ENCODE assay signal across 15 mouse cellular contexts in genomic region chr9:102261511-102261910, GRCm38 (mm10).
DNase-seq lines count a peak whose midpoint lies in the region; ATAC-seq lines count a peak whose summit lies in the region.
"Had no signal": no experiment of that assay in that cellular context is flagged by ENCODE, and none has a peak within 500 bp of the region (broad histone marks: within the 10 kb centered on the region; RNA-seq: fewer than 3 reads in every experiment).

No protein-coding gene starts in this region.

- WGBS in forebrain, embryonic 13.5 days: 3% methylated on average over 9 of the region's 9 CpGs
- WGBS in hindbrain, embryonic 14.5 days: 7% methylated on average over 9 of the region's 9 CpGs
- 4% methylated on average over 9 of the region's 9 CpGs for WGBS in midbrain, embryonic 16.5 days

- DNase-seq in embryo, embryonic 10.5 days (ENCODE audit: low spot score): peak; percentile 45
- DNase-seq in hindbrain, embryonic 14.5 days (ENCODE audit: low spot score): peak; percentile 55
- DNase-seq in gastrocnemius, postnatal 4 days (ENCODE audit: low spot score in 2 of 2): no peak
- DNase-seq in left cerebral cortex, postnatal 25 days (ENCODE audit: low spot score in 2 of 2): no peak
- DNase-seq in MN1 (ENCODE audit: low spot score): no peak
- DNase-seq: cerebellum, adult 2 months; kidney, adult 8-10 months; kidney, postnatal 4 days; layer of hippocampus, postnatal 36 days; left cerebral cortex, postnatal 4 days had no signal

- ATAC-seq in forebrain, embryonic 13.5 days: peak; percentile 41; the same call in 1 of the 2 replicates
- ATAC-seq in hindbrain, embryonic 14.5 days (ENCODE audit: low FRiP score): peak; percentile 62; the same call in 1 of the 2 replicates
- ATAC-seq in midbrain, embryonic 16.5 days: peak; percentile 64
- ATAC-seq: liver, embryonic 12.5 days had no signal

- H3K36me3 ChIP-seq in forebrain, embryonic 13.5 days (ENCODE audit: poor library complexity, severe bottlenecking): no peaks in the 10 kb centered on the region
- H3K36me3 ChIP-seq in hindbrain, embryonic 14.5 days (replicated peaks; ENCODE audit: control insufficient read depth, insufficient read depth): no peaks in the 10 kb centered on the region
- no peaks in the 10 kb centered on the region for H3K36me3 ChIP-seq in midbrain, embryonic 16.5 days (ENCODE audit: control insufficient read depth, insufficient read depth, low read length)
- H3K36me3 ChIP-seq: liver, embryonic 12.5 days; lung, embryonic 15.5 days had no signal

- H3K4me2 ChIP-seq in forebrain, embryonic 13.5 days: peak overlapping the region; percentile 29
- H3K4me2 ChIP-seq in hindbrain, embryonic 14.5 days (replicated peaks): peak overlapping the region; percentile 8
- 0 out of 2 replicates have a peak overlapping the region, but pooled peaks have one; percentile 20 for H3K4me2 ChIP-seq in midbrain, embryonic 16.5 days (ENCODE audit: low read length)
- H3K4me2 ChIP-seq: liver, embryonic 12.5 days; lung, embryonic 15.5 days had no signal

- H3K9ac ChIP-seq in forebrain, embryonic 13.5 days: no peak overlapping the region
- H3K9ac ChIP-seq in hindbrain, embryonic 14.5 days: no peak overlapping the region
- H3K9ac ChIP-seq in midbrain, embryonic 16.5 days (ENCODE audit: low read depth, low read length): no peak overlapping the region
- H3K9ac ChIP-seq: liver, embryonic 12.5 days; lung, embryonic 15.5 days had no signal

- peaks cover 53% of the 10 kb centered on the region for H3K4me1 ChIP-seq in forebrain, embryonic 13.5 days
- peaks cover 44% of the 10 kb centered on the region for H3K4me1 ChIP-seq in hindbrain, embryonic 14.5 days (replicated peaks; ENCODE audit: control insufficient read depth, insufficient read depth, low read length)
- H3K4me1 ChIP-seq in midbrain, embryonic 16.5 days (ENCODE audit: control insufficient read depth, insufficient read depth, low read length): peaks cover 39% of the 10 kb centered on the region
- H3K4me1 ChIP-seq: liver, embryonic 12.5 days; lung, embryonic 15.5 days; megakaryocyte, embryonic 14.5 days had no signal

- no peaks in the 10 kb centered on the region for H3K9me3 ChIP-seq in forebrain, embryonic 13.5 days (replicated peaks)
- H3K9me3 ChIP-seq in hindbrain, embryonic 14.5 days (ENCODE audit: control insufficient read depth, low read length): no peaks in the 10 kb centered on the region
- no peaks in the 10 kb centered on the region for H3K9me3 ChIP-seq in midbrain, embryonic 16.5 days (replicated peaks; ENCODE audit: control insufficient read depth, low read length, poor library complexity, severe bottlenecking)
- H3K9me3 ChIP-seq: liver, embryonic 12.5 days; lung, embryonic 15.5 days; megakaryocyte, embryonic 14.5 days had no signal

- no peak overlapping the region for H3K27ac ChIP-seq in forebrain, embryonic 13.5 days
- H3K27ac ChIP-seq in hindbrain, embryonic 14.5 days: peak overlapping the region; percentile 67; the same call in 1 of the 2 replicates
- no peak overlapping the region for H3K27ac ChIP-seq in midbrain, embryonic 16.5 days (ENCODE audit: low read length)
- H3K27ac ChIP-seq: liver, embryonic 12.5 days; lung, embryonic 15.5 days had no signal

- no peak overlapping the region for H3K4me3 ChIP-seq in forebrain, embryonic 13.5 days
- no peak overlapping the region for H3K4me3 ChIP-seq in hindbrain, embryonic 14.5 days (replicated peaks; ENCODE audit: low read length)
- H3K4me3 ChIP-seq in midbrain, embryonic 16.5 days (ENCODE audit: low read depth, low read length): no peak overlapping the region
- H3K4me3 ChIP-seq: liver, embryonic 12.5 days; lung, embryonic 15.5 days; megakaryocyte, embryonic 14.5 days had no signal

- H3K27me3 ChIP-seq in forebrain, embryonic 13.5 days: peaks cover 60% of the 10 kb centered on the region
- no peaks in the 10 kb centered on the region for H3K27me3 ChIP-seq in hindbrain, embryonic 14.5 days (ENCODE audit: control insufficient read depth, insufficient read depth, low read length)
- H3K27me3 ChIP-seq in midbrain, embryonic 16.5 days (ENCODE audit: control insufficient read depth, insufficient read depth, low read depth, low read length): no peaks in the 10 kb centered on the region
- H3K27me3 ChIP-seq: megakaryocyte, embryonic 14.5 days had no signal

- intact Hi-C loops in left cerebral cortex, postnatal 25 days (cut with DNase I): no loop called here

Comparison
In these comparisons a context has a peak if more than half of its experiments do, and no peak if none do; other contexts are left out.
1. DNase-seq: peak in embryo, embryonic 10.5 days (single experiment) and hindbrain, embryonic 14.5 days (single experiment); none in gastrocnemius, postnatal 4 days (0 of 2), left cerebral cortex, postnatal 25 days (0 of 2) and MN1 (single experiment).
2. Peak in every context shown above with its lines, with median percentiles within 50 percentile points of each other: ATAC-seq and H3K4me2 ChIP-seq.